Mouse (Mus musculus): ENCODE data around the gene Cpxm2. TPM values are rescaled to one million over a fixed set of nuclear protein-coding genes. Genes with fewer than 3 reads are reported as not detected.

The Cpxm2 gene
- total RNA-seq (2021), result 1 to 10 TPM; 5.1 to 6.7 TPM
- long read RNA-seq, partial matches to known transcripts, result 0 of 5 reads
- long read RNA-seq, other reads (novel, unspliced or antisense), result 4 of 5 reads

- DNase-seq (ENCODE audit: low spot score in 2 of 2), result peak in 1 of 2 experiments; percentile 30
These were observed at the start of gene Cpxm2 for GRCm38 (mm10) chr7:132154368-132154961. Gene Cpxm2, minus strand, starts transcription at chr7:132154739.

- no peak for DNase-seq (ENCODE audit: low spot score in 2 of 2)
These were observed 49.6 kb upstream of the Cpxm2 start for GRCm38 (mm10) chr7:132204073-132204612.

GRCm38 (mm10) chr7:132199686-132200085 lies 45.1 kb upstream of the Cpxm2 start:
- no peak for DNase-seq (ENCODE audit: low spot score in 2 of 2)

DNA sequence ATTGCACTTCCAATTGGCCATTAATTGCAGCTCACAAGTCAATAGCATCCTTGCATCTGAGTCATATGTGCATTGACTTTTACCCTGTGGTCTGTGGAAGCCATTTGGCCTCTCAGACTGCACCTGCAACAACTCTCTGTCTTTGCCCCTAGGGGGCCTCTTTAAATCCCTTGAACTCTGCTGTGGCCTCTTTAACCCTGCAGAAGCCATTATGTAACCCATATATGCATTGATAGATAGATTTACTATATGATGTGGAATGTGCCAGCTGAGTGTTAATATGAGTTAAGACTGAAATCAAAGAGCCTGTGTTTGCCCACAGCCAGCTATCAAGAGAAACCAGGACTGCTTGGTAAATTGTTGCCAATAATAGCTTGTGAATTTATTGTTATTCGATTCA lies 44.3 kb upstream of the Cpxm2 start:
- DNase-seq (ENCODE audit: low spot score in 2 of 2), result no peak

DNA sequence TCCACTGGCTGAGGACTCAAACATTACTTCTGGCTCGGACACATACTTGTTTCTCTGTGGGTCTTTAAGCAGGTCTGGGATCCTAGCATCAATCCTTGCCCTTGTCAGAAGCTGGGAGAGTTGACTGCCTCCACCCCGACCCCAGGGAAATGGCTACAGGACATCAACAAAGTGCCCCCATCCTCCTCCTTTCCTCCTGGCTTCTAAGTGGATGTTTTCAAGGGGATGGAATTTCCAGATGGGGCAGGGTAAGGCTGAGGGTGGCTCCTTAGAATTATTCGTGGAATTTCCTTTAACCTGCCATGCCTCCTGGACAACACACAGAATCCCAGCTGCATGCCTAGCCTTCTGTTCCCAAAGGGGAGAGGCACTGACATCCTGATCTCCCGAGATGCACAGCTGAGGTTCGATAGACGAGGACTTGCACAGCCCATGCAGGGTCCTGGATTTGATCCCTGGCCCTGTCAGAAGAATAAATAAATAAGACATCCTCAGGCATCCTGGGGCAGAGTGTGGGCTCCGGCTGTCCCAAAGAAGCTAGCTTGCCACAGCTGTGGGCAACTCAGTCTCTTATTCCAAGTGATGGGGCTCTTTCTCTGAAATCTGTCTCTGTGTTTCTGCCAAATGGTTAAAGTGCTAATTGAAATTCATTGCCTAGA lies 43.4 kb upstream of the Cpxm2 start:
- no peak for DNase-seq (ENCODE audit: low spot score in 2 of 2)

GRCm38 (mm10) chr7:132196581-132196980 lies 42.0 kb upstream of the Cpxm2 start:
- DNase-seq (ENCODE audit: low spot score in 2 of 2), result no peak

GRCm38 (mm10) chr7:132193606-132194005 lies 39.1 kb upstream of the Cpxm2 start:
- no peak for DNase-seq (ENCODE audit: low spot score in 2 of 2)

- DNase-seq (ENCODE audit: low spot score in 2 of 2), result no peak
These were observed 32.9 kb upstream of the Cpxm2 start for GRCm38 (mm10) chr7:132187456-132187855.

- DNase-seq (ENCODE audit: low spot score in 2 of 2), result peak in 1 of 2 experiments; percentile 52
These were observed 29.4 kb upstream of the Cpxm2 start for GRCm38 (mm10) chr7:132183892-132184404.

- DNase-seq (ENCODE audit: low spot score in 2 of 2), result no peak
These were observed 27.2 kb upstream of the Cpxm2 start for GRCm38 (mm10) chr7:132181586-132182198.

- no peak for DNase-seq (ENCODE audit: low spot score in 2 of 2)
These were observed 26.5 kb upstream of the Cpxm2 start for GRCm38 (mm10) chr7:132181042-132181441.

DNA sequence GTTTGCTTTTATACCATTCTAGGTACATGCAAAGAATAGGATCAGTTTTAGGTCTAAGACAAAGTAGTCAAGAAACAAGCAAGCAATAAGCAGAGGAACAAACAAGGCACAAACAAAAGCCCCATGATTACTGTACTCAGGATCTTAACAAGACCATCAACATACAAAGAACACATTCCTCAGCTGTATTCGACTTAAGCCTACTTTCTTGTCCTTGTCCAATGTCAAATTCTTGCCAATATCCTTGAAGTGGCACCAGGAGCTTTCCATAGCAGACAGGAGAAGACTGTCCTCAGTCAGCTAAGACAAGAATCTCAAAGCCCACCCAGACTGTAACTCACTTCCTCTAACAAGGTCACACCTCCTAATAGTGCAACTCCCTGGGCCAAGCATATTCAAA lies 24.5 kb upstream of the Cpxm2 start:
- DNase-seq (ENCODE audit: low spot score in 2 of 2), result no peak

DNA sequence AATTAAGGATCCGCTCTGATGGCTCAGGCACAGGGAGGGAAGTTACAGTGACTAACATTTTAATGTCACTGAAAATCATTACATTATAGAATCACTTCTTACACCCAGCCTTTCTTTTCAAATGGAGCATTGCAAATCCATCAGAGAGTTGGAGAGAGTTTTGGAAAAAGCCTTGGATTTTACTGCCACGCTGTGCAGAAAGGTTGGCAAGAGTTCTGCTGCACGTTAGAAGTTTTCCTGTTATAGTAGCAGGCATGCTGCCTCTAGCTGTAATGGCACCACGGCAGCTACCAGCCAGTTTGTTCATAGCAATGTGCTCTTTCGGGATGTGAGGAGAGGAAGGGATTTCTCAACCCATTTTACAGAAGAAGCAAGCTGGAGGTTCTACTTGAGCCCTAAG lies 20.2 kb upstream of the Cpxm2 start:
- DNase-seq (ENCODE audit: low spot score in 2 of 2), result no peak

- no peak for DNase-seq (ENCODE audit: low spot score in 2 of 2)
These were observed 19.8 kb upstream of the Cpxm2 start for GRCm38 (mm10) chr7:132174296-132174695.

GRCm38 (mm10) chr7:132172220-132172619 lies 17.7 kb upstream of the Cpxm2 start:
- no peak for DNase-seq (ENCODE audit: low spot score in 2 of 2)

GRCm38 (mm10) chr7:132171716-132172115 lies 17.2 kb upstream of the Cpxm2 start:
- no peak for DNase-seq (ENCODE audit: low spot score in 2 of 2)

DNA sequence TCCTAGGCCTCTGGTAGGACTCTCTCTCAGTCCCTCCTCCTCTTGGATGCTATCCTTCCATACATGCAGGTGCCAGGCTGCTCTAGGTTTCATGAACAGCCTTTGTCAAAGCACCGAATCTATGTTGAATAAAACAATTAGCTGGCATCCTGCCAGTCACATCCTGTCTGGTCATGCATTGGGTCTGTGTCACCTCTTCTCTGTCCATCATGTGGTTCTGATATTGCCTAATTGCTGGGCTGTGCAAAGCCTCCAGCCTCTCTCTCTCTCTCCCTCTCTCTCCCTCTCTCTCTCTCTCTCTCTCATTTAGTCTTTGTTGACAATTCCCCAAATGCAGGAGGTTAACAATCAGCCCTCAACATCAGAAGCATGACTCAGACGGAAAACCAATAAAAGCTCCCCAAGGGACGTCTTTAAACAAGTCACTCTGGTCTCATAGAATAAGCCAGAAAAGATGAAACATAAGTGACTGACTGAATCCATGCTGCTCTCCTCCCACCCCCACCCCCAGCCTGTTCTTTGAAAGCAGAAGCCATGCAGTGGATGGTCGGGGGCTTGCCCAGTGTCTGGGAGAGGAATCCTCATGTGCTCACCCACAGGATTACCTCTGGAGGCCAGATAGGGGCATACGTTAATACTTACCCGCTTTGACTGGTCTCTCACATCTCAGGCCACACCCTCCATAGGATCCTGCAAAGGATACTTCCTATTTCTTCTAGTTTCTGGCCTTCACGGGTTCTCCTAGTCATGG lies 15.1 kb upstream of the Cpxm2 start:
- no peak for DNase-seq (ENCODE audit: low spot score in 2 of 2)

GRCm38 (mm10) chr7:132167239-132167638 lies 12.7 kb upstream of the Cpxm2 start:
- no peak for DNase-seq (ENCODE audit: low spot score in 2 of 2)

GRCm38 (mm10) chr7:132162254-132162653 lies 7.7 kb upstream of the Cpxm2 start:
- DNase-seq (ENCODE audit: low spot score in 2 of 2), result no peak

GRCm38 (mm10) chr7:132158321-132159025 lies 3.9 kb upstream of the Cpxm2 start:
- no peak for DNase-seq (ENCODE audit: low spot score in 2 of 2)

DNA sequence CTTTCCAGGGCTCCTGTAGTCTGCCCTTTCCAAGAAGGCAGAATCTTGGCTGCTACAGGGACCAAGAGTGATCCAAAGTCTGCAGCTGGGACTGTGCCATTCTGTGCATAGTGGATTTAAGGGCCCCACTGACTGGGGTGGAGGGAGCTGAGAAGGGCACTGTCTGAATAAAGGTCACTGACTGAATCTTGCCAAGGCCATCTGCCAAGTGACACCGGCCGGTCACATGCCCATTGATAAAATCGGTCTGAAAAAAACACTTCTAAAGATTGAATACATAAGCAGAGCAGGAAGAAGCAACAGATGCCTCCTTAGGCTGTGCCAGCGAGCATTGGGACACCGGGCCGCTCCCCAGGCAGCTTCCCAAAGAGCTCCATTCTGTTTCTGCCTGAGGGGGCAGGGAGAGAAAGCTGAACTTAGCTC lies 803 bp downstream of the Cpxm2 start:
- peak; percentile 34 to 59 for DNase-seq (ENCODE audit: low spot score in 2 of 2)

Measured in layer of hippocampus, postnatal 10 days (tissue).